Mouse (Mus musculus) cerebellum, adult 11 months (tissue): ENCODE results near the gene L3mbtl2.

Source experiments
- DNase-seq: peaks from one replicate; pipeline ENCODE4 v3.0.0; 2022

The L3mbtl2 gene

GRCm38 (mm10) chr15:81709686-81710085 lies 46.0 kb downstream of the L3mbtl2 start:
- no peak for DNase-seq

GRCm38 (mm10) chr15:81710801-81711200 lies 47.1 kb downstream of the L3mbtl2 start:
- no peak for DNase-seq

GRCm38 (mm10) chr15:81713742-81714141 lies 50.1 kb downstream of the L3mbtl2 start:
- DNase-seq, result no peak

- no peak for DNase-seq
Measured at GRCm38 (mm10) chr15:81718336-81719138, 54.8 kb downstream of the L3mbtl2 start.

GRCm38 (mm10) chr15:81719139-81719531 lies 55.4 kb downstream of the L3mbtl2 start:
- DNase-seq, result no peak

GRCm38 (mm10) chr15:81722361-81722760 lies 58.7 kb downstream of the L3mbtl2 start:
- no peak for DNase-seq

GRCm38 (mm10) chr15:81723653-81724052 lies 60.0 kb downstream of the L3mbtl2 start:
- no peak for DNase-seq

GRCm38 (mm10) chr15:81725965-81726364 lies 62.3 kb downstream of the L3mbtl2 start:
- DNase-seq, result no peak

- DNase-seq, result peak; percentile 49
Measured at GRCm38 (mm10) chr15:81729241-81729791, 65.6 kb downstream of the L3mbtl2 start.

- DNase-seq, result peak; percentile 97
Measured at GRCm38 (mm10) chr15:81729792-81730635, 66.3 kb downstream of the L3mbtl2 start.

- no peak for DNase-seq
Measured at GRCm38 (mm10) chr15:81735075-81735474, 71.4 kb downstream of the L3mbtl2 start.
